Mouse (Mus musculus): ENCODE results near the gene Aig1. TPM values are rescaled to one million over a fixed set of nuclear protein-coding genes. Genes with fewer than 3 reads are reported as not detected.
"Not testable (repeated sequence)": the region's sequence is repeated elsewhere in the genome, so short reads cannot be mapped to it uniquely, and the experiment has no call there.

Gene Aig1
- polyA plus RNA-seq (2012; rRNA removed): 12.1 and 13.7 TPM in 2 replicates

- H3K4me1 ChIP-seq (ENCODE audit: control insufficient read depth, insufficient read depth, insufficient read length): peaks cover 4% of the 10 kb centered on the region; the same call in 1 of the 2 replicates
- no peaks in the 10 kb centered on the region for H3K36me3 ChIP-seq (ENCODE audit: control insufficient read depth, insufficient read depth, low read length)
- peak within 1 kb of the TSS; percentile 32; the same call in 1 of the 2 replicates for H3K27ac ChIP-seq (ENCODE audit: insufficient read depth, low read length)
- no peaks in the 10 kb centered on the region for H3K27me3 ChIP-seq (ENCODE audit: control insufficient read depth, insufficient read depth, low read length)
- TF ChIP-seq POLR2A (IDR thresholded peaks at IDR 0.05; ENCODE audit: low read depth, low read length) (no peak), CTCF (IDR thresholded peaks at IDR 0.05; ENCODE audit: extremely low read depth, insufficient read depth, insufficient read length, insufficient replicate concordance) (no peak)
- WGBS: 2% methylated on average over 70 of the region's 77 CpGs
- peak; percentile 49 to 79 for DNase-seq (ENCODE audit: low read depth in 1 of 2, low spot score in 2 of 2)
- H3K4me3 ChIP-seq (ENCODE audit: extremely low read depth, insufficient read depth, insufficient read length): peak within 1 kb of the TSS; percentile 62
Observed at GRCm38 (mm10) chr10:13868371-13869321, at the start of gene Aig1. Aig1 (minus strand) TSS chr10:13868980.

GRCm38 (mm10) chr10:13916645-13917342 is 48.0 kb upstream of the Aig1 start:
- 87% methylated on average over 12 of the region's 12 CpGs for WGBS
- TF ChIP-seq CTCF (IDR thresholded peaks at IDR 0.05; ENCODE audit: extremely low read depth, insufficient read depth, insufficient read length, insufficient replicate concordance) (no peak), POLR2A (IDR thresholded peaks at IDR 0.05; ENCODE audit: low read depth, low read length) (no peak)

GRCm38 (mm10) chr10:13915211-13915610 is 46.4 kb upstream of the Aig1 start:
- Histone ChIP-seq H3K4me3 (ENCODE audit: extremely low read depth, insufficient read depth, insufficient read length) (no peak overlapping the region), H3K4me1 (ENCODE audit: control insufficient read depth, insufficient read depth, insufficient read length) (no peaks in the 10 kb centered on the region), H3K27me3 (ENCODE audit: control insufficient read depth, insufficient read depth, low read length) (no peaks in the 10 kb centered on the region), H3K36me3 (ENCODE audit: control insufficient read depth, insufficient read depth, low read length) (no peaks in the 10 kb centered on the region), H3K27ac (ENCODE audit: insufficient read depth, low read length) (no peak overlapping the region)
- no peak for TF ChIP-seq CTCF (IDR thresholded peaks at IDR 0.05; ENCODE audit: extremely low read depth, insufficient read depth, insufficient read length, insufficient replicate concordance)
- no peak for TF ChIP-seq POLR2A (IDR thresholded peaks at IDR 0.05; ENCODE audit: low read depth, low read length)
- 90% methylated on average over 3 of the region's 3 CpGs for WGBS
- no peak for DNase-seq (ENCODE audit: low read depth in 1 of 2, low spot score in 2 of 2)

More at GRCm38 (mm10) chr10:13916645-13917342, 48.0 kb upstream of the Aig1 start:
- Histone ChIP-seq H3K4me3 (ENCODE audit: extremely low read depth, insufficient read depth, insufficient read length) (no peak overlapping the region), H3K4me1 (ENCODE audit: control insufficient read depth, insufficient read depth, insufficient read length) (no peaks in the 10 kb centered on the region), H3K27me3 (ENCODE audit: control insufficient read depth, insufficient read depth, low read length) (no peaks in the 10 kb centered on the region), H3K27ac (ENCODE audit: insufficient read depth, low read length) (no peak overlapping the region), H3K36me3 (ENCODE audit: control insufficient read depth, insufficient read depth, low read length) (no peaks in the 10 kb centered on the region)
- no peak for DNase-seq (ENCODE audit: low read depth in 1 of 2, low spot score in 2 of 2)

GRCm38 (mm10) chr10:13913689-13914088 is 44.9 kb upstream of the Aig1 start:
- Histone ChIP-seq H3K4me1 (ENCODE audit: control insufficient read depth, insufficient read depth, insufficient read length) (no peaks in the 10 kb centered on the region), H3K27me3 (ENCODE audit: control insufficient read depth, insufficient read depth, low read length) (no peaks in the 10 kb centered on the region), H3K36me3 (ENCODE audit: control insufficient read depth, insufficient read depth, low read length) (no peaks in the 10 kb centered on the region), H3K4me3 (ENCODE audit: extremely low read depth, insufficient read depth, insufficient read length) (no peak overlapping the region), H3K27ac (ENCODE audit: insufficient read depth, low read length) (no peak overlapping the region)
- no peak for TF ChIP-seq POLR2A (IDR thresholded peaks at IDR 0.05; ENCODE audit: low read depth, low read length)
- no peak for TF ChIP-seq CTCF (IDR thresholded peaks at IDR 0.05; ENCODE audit: extremely low read depth, insufficient read depth, insufficient read length, insufficient replicate concordance)
- peak in 1 of 2 experiments; percentile 19 for DNase-seq (ENCODE audit: low read depth in 1 of 2, low spot score in 2 of 2)

GRCm38 (mm10) chr10:13906261-13906741 is 37.5 kb upstream of the Aig1 start:
- H3K27me3 ChIP-seq (ENCODE audit: control insufficient read depth, insufficient read depth, low read length): no peaks in the 10 kb centered on the region
- no peak overlapping the region for H3K27ac ChIP-seq (ENCODE audit: insufficient read depth, low read length)
- TF ChIP-seq POLR2A (IDR thresholded peaks at IDR 0.05; ENCODE audit: low read depth, low read length) (no peak), CTCF (IDR thresholded peaks at IDR 0.05; ENCODE audit: extremely low read depth, insufficient read depth, insufficient read length, insufficient replicate concordance) (no peak)
- H3K4me3 ChIP-seq (ENCODE audit: extremely low read depth, insufficient read depth, insufficient read length): no peak overlapping the region
- WGBS: 76% methylated on average over 8 of the region's 8 CpGs
- peaks cover 2% of the 10 kb centered on the region; the same call in 1 of the 2 replicates for H3K4me1 ChIP-seq (ENCODE audit: control insufficient read depth, insufficient read depth, insufficient read length)
- no peak for DNase-seq (ENCODE audit: low read depth in 1 of 2, low spot score in 2 of 2)
- no peaks in the 10 kb centered on the region for H3K36me3 ChIP-seq (ENCODE audit: control insufficient read depth, insufficient read depth, low read length)

- no peak overlapping the region for H3K27ac ChIP-seq (ENCODE audit: insufficient read depth, low read length)
- H3K36me3 ChIP-seq (ENCODE audit: control insufficient read depth, insufficient read depth, low read length): no peaks in the 10 kb centered on the region
- no peak overlapping the region for H3K4me3 ChIP-seq (ENCODE audit: extremely low read depth, insufficient read depth, insufficient read length)
- DNase-seq (ENCODE audit: low read depth in 1 of 2, low spot score in 2 of 2): no peak
- 89% methylated on average over 9 of the region's 9 CpGs for WGBS
- H3K27me3 ChIP-seq (ENCODE audit: control insufficient read depth, insufficient read depth, low read length): no peaks in the 10 kb centered on the region
- TF ChIP-seq CTCF (IDR thresholded peaks at IDR 0.05; ENCODE audit: extremely low read depth, insufficient read depth, insufficient read length, insufficient replicate concordance): no peak
- TF ChIP-seq POLR2A (IDR thresholded peaks at IDR 0.05; ENCODE audit: low read depth, low read length): no peak
- peaks cover 2% of the 10 kb centered on the region; the same call in 1 of the 2 replicates for H3K4me1 ChIP-seq (ENCODE audit: control insufficient read depth, insufficient read depth, insufficient read length)
Observed at GRCm38 (mm10) chr10:13905618-13906017, 36.8 kb upstream of the Aig1 start.

- H3K4me3 ChIP-seq (ENCODE audit: extremely low read depth, insufficient read depth, insufficient read length); H3K27ac ChIP-seq (ENCODE audit: insufficient read depth, low read length); DNase-seq (ENCODE audit: low read depth in 1 of 2, low spot score in 2 of 2); H3K36me3 ChIP-seq (ENCODE audit: control insufficient read depth, insufficient read depth, low read length); H3K4me1 ChIP-seq (ENCODE audit: control insufficient read depth, insufficient read depth, insufficient read length); H3K27me3 ChIP-seq (ENCODE audit: control insufficient read depth, insufficient read depth, low read length): not testable (repeated sequence)
- 93% methylated on average over 6 of the region's 7 CpGs for WGBS
Observed at GRCm38 (mm10) chr10:13892762-13893161, 24.0 kb upstream of the Aig1 start.
